Mouse (Mus musculus) 3134 (cell line): ENCODE measurements around the gene Nup210l.
"Not testable (repeated sequence)": the region's sequence is repeated elsewhere in the genome, so short reads cannot be mapped to it uniquely, and the experiment has no call there.

Experiments used
- DNase-seq: peaks from one replicate; pipeline ENCODE4 v3.0.0-alpha.2; 2011; ENCODE audit warnings: low spot score; ENCODE audit not compliant: insufficient read length; ENCODE audit errors: extremely low read depth

Gene Nup210l

GRCm38 (mm10) chr3:90215825-90216380 is 112.0 kb downstream of the Nup210l start:
- no peak for DNase-seq

GRCm38 (mm10) chr3:90220088-90220487 is 116.2 kb downstream of the Nup210l start:
- peak; percentile 34 for DNase-seq

- peak; percentile 81 for DNase-seq
These were observed 116.6 kb downstream of the Nup210l start for GRCm38 (mm10) chr3:90220531-90220951.

- no peak for DNase-seq
These were observed 117.2 kb downstream of the Nup210l start for GRCm38 (mm10) chr3:90221123-90221522.

- DNase-seq = no peak
These were observed 118.5 kb downstream of the Nup210l start for GRCm38 (mm10) chr3:90222455-90222854.

- DNase-seq = no peak
These were observed 119.0 kb downstream of the Nup210l start for GRCm38 (mm10) chr3:90222941-90223340.

- no peak for DNase-seq
These were observed 120.4 kb downstream of the Nup210l start for GRCm38 (mm10) chr3:90224331-90224730.

- DNase-seq = no peak
These were observed 127.1 kb downstream of the Nup210l start for GRCm38 (mm10) chr3:90231075-90231474.

- DNase-seq = peak; percentile 93
These were observed 127.8 kb downstream of the Nup210l start, which contains the start of gene Jtb for GRCm38 (mm10) chr3:90231507-90232333. Gene Jtb (plus strand): TSS chr3:90231597.

GRCm38 (mm10) chr3:90241251-90241650 is 137.3 kb downstream of the Nup210l start:
- no peak for DNase-seq

GRCm38 (mm10) chr3:90241669-90242358 is 137.9 kb downstream of the Nup210l start:
- DNase-seq = no peak

- DNase-seq = no peak
These were observed 139.2 kb downstream of the Nup210l start, which contains the start of gene Creb3l4 for GRCm38 (mm10) chr3:90242984-90243775. Gene Creb3l4 (minus strand): TSS chr3:90243512.

GRCm38 (mm10) chr3:90245406-90245805 is 141.5 kb downstream of the Nup210l start:
- no peak for DNase-seq

- DNase-seq = no peak
These were observed 143.7 kb downstream of the Nup210l start for GRCm38 (mm10) chr3:90247630-90247959.

GRCm38 (mm10) chr3:90247960-90248745 is 144.2 kb downstream of the Nup210l start, which contains the start of gene Slc39a1:
Gene Slc39a1 (plus strand): TSS chr3:90248172.
- peak; percentile 87 for DNase-seq

- DNase-seq = peak; percentile 65
These were observed 144.8 kb downstream of the Nup210l start for GRCm38 (mm10) chr3:90248746-90249100.

- no peak for DNase-seq
These were observed 146.9 kb downstream of the Nup210l start for GRCm38 (mm10) chr3:90250791-90251190.

GRCm38 (mm10) chr3:90251731-90252226 is 147.8 kb downstream of the Nup210l start:
- DNase-seq = not testable (repeated sequence)

- not testable (repeated sequence) for DNase-seq
These were observed 148.7 kb downstream of the Nup210l start for GRCm38 (mm10) chr3:90252659-90253058.

GRCm38 (mm10) chr3:90253174-90253573 is 149.2 kb downstream of the Nup210l start:
- not testable (repeated sequence) for DNase-seq
